Mouse (Mus musculus): ENCODE results near the gene Plcb1.

- TF ChIP-seq POLR2A (IDR thresholded peaks at IDR 0.05; ENCODE audit: low read depth, low read length) (no peak), CTCF (IDR thresholded peaks at IDR 0.05; ENCODE audit: extremely low read depth, insufficient read length, insufficient replicate concordance, low read depth, low read length) (no peak)
These were observed 520.6 kb downstream of the Plcb1 start for GRCm38 (mm10) chr2:135306472-135306771.
